Mouse (Mus musculus): ENCODE results near the gene Napsa.
A peak's percentile ranks its signal among the peaks of the same experiment; 100 is the strongest.

Gene Napsa

DNA sequence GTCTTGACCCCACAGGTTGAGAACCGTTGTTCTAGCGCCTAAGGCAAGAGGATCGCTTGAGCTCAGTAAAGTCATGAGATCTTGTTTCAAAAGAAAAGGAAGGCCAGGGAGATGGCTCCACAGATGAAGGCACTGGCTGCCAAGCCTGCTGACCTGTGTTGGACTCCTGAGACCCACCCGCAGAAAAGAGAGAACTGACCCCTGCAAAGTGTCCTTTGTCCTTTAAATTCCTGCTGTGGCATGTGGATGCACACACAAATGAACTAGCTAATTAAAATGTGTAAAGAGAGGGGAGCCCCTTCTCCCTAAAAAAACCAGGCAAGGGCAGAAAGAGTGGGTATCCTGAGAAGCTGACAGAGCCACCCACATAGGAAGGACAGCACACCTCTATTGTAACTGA is 369 bp upstream of the Napsa start:
- DNase-seq (ENCODE audit: low spot score): no peak

GRCm38 (mm10) chr7:44572956-44573484 is 840 bp downstream of the Napsa start:
- DNase-seq (ENCODE audit: low spot score): no peak

DNA sequence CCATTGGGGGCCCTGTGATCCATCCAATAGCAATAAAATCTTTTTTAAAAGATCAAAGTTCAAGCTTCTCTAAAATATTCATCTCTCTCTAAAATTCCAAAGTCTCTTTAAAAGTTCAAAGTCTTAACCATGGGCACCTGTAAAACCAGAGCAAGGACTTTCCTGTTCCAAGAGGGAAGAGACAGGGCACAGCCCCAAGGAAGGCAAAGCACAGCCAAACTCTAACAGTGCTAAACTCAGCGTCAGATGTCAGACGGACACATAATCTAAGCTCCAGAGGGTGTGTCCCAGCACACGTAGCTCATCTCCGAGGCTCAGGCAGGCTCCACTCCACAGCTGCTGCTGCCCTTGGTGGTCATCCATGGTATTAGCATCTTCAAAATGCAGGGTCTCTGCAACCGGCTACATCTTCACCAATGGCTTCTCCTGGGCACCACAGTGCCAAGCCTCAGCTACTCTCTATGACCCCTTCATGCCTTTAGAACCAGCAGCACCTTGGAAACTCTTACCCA is 4.2 kb downstream of the Napsa start:
- DNase-seq (ENCODE audit: low spot score): no peak

DNA sequence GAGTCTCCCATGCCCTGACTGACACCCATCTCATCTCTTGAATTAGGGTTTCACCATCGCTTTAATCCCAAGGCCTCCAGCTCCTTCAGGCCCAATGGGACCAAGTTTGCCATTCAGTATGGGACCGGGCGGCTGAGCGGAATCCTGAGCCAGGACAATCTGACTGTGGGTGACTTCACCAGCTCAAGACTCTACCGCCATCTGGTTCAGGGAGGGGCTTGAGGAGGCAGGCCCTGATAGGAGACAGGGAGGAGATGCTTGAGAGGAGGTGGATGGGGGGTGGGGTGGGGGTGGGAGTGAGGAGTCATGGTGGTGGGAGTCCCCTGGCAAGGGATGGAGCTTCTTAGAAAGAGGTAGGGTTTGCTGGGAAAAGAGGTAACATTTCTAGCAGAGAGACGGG is 9.5 kb downstream of the Napsa start:
- DNase-seq (ENCODE audit: low spot score): no peak

- DNase-seq (ENCODE audit: low spot score): no peak
These were observed 10.5 kb downstream of the Napsa start for GRCm38 (mm10) chr7:44582709-44583108.

- no peak for DNase-seq (ENCODE audit: low spot score)
These were observed 11.0 kb downstream of the Napsa start for GRCm38 (mm10) chr7:44583146-44583545.

DNA sequence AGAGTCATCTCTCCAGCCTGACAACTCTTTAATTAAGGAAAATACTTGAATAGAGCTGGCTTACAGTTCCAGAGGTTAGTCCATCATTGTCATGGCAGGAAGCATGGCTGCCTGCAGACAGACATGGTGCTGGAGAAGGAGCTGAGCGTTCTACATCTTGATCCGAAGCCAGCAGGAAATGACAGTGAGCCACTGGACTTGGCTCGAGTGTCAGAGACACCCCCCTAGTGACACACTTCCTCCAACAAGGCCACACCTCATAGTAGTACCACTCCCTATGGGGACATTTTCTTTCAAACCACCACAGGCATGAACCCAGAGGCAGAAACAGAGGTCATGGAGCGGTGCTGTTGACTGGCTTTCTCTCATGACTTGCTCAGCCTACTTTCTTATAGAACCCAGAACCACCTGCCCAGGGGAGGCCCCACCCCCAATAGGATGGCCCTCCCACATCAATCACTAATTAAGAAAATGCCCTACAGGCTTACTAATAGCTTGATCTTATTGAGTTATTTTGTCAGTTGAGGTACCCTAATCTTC is 12.2 kb downstream of the Napsa start:
- DNase-seq (ENCODE audit: low spot score): no peak

DNA sequence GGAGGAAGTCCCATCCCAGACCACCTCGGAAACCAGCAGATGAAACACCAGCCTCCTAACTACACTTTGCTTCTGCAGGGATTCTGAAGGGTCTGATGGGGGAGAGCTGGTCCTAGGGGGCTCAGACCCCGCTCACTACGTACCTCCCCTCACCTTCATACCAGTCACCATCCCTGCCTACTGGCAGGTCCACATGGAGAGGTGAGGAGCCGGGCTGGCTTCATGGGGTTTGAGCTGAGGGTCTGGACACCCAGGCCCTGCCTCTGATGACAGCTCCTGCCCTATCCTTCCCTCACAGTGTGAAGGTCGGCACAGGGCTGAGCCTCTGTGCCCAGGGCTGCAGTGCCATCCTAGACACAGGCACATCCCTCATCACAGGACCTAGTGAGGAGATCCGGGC is 12.7 kb downstream of the Napsa start:
- no peak for DNase-seq (ENCODE audit: low spot score)

DNA sequence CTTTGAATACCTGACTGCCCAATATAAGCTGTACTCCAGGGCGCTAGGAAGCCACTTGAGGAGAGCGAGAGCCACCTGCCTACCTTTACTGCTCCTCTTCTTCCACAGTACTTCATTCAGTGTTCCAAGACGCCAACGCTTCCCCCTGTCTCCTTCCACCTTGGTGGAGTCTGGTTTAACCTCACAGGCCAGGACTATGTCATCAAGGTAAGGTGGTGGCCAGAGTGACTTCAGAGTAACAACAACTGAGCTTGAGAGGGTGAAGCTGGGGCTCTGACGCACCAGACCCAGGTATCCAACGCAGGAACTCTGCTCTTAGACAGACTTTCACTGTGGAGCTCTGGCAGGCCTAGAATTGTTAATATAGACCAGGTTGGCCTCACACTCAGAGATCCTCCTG is 13.4 kb downstream of the Napsa start:
- DNase-seq (ENCODE audit: low spot score): no peak

DNA sequence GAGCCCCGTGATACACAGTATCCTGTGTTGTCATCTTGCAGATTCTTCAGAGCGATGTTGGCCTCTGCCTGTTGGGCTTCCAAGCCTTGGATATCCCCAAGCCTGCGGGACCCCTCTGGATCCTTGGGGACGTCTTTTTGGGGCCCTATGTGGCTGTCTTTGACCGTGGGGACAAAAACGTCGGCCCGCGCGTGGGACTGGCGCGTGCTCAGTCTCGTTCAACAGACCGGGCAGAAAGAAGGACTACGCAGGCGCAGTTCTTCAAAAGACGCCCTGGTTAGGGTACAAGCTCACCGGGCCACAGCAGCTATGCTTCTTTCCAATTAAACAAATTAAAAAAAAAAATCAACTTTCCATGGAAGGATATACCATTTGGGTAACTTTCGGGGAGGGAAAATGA is 14.3 kb downstream of the Napsa start:
- DNase-seq (ENCODE audit: low spot score): no peak

GRCm38 (mm10) chr7:44586930-44587329 is 14.8 kb downstream of the Napsa start:
- DNase-seq (ENCODE audit: low spot score): peak; percentile 68

DNA sequence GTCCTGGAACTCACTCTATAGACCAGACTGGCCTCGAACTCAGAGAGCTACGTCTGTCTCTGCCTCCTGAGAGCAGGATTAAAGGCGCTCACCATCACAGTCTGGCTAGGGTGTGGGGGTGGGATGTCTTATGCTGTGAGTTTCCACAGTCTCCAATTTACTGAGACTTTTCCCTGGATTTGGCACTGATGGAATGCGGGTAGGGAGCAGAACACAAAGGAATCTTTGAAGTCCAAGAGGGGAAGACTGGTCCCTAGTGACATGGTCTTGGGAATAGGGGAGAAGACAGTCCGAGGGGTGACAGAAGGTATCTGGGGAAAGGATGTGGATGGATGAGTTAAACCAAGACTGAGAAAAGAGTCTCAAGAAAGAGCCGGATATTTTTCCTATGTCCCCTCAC is 15.5 kb downstream of the Napsa start:
- DNase-seq (ENCODE audit: low spot score): no peak

DNA sequence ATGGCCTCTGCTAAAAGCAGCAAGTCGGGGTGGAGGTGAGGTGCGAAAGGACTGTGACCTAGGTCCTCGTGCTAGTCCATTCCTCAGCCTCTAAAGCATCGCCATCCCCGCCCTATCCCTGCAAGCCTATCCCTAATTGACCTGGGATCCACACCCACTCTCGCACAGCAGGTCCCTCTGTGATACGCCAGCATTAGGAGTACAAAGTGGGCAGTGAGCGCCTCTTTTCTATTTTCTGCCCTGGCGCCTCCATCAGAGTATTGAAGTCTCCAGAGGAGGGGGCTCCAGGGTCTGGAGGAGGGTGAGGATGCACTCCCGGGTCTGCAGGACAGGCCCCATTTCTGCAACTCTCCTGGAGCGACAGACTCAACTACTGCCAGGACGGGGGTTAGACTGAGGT is 16.2 kb downstream of the Napsa start:
- no peak for DNase-seq (ENCODE audit: low spot score)

DNA sequence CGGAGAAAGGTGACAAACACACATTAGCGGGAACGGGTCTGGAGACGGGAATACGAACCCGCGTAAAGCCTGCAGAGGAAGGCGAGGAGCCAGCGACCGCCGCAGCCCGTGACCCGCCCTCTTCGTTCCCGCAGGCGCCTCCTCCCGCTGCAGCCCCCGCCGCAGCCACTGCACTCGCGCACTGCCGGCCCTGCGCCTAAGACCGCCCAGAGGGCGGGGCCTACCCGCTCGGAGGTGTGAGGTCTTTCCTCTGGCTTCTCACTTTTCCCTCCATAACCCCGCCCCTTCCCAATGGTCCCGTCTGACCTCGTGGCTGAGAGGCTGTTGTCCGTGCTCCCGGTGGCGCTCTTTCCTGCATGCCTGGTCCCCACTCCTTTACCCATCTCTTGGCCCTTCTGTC is 17.0 kb downstream of the Napsa start:
- DNase-seq (ENCODE audit: low spot score): peak; percentile 66

DNA sequence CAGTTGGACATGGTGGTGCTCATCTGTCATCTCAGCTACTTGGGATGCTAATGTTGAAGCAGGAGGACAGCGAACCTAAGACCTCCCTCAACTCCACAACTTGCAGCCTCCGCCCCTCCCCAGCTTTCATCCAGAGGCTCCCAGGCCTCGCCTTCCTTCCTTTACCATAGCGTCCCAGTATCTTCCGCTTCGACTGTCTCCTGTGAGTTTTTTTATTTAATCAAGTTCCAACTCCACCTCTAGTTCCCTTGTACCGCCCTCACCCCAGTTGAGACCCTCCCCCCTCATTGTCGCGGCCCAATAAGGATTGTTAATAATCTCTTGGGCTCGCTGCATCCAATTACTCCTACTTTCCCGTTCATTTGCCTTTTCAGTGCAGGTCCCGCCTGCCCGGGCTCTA is 17.8 kb downstream of the Napsa start:
- DNase-seq (ENCODE audit: low spot score): no peak

DNA sequence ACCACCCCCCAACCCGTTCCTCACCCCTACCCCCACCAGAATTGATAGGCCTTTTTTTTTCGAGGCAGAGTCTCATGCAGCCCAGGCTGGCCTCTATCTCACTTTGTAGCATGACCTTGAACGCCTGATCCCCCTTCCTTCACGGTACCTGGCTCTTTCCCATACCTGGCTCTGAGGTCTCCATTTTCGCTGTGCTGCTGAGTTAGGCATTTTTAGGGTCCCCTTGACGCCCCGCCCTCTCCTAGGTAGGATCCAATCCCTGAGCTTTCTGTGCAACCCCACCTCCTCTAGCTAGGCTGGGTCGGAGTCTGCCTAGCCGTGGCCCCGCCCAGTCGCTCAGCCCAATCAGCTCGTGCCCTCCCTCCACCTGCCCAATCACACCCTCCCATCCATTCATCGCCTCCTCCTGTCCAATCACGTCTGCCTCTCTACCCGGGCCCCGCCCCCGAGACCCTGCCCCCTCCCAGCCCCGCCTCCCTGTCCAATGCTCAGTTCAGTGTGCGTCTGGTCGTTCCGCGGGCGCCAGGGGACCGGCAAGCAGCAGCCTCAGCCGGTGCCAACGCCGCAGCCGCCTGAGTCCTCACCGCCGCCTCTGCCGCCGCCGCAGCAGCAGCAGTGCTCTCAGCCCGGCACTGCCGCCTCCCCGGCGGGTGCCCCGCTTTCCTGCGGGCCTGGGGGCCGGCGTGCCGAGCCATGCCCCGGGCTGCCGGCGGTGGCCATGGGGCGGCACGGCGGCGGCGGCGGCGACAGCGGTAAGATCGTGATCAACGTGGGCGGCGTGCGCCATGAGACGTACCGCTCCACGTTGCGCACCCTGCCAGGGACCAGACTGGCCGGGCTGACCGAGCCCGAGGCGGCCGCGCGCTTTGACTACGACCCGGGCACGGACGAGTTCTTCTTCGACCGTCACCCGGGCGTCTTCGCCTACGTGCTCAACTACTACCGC is 18.5 kb downstream of the Napsa start, which contains the start of gene Kcnc3:
Gene Kcnc3 (plus strand): TSS at position 263 of the 946 bp plus-strand sequence.
- DNase-seq (ENCODE audit: low spot score): peak; percentile 91

DNA sequence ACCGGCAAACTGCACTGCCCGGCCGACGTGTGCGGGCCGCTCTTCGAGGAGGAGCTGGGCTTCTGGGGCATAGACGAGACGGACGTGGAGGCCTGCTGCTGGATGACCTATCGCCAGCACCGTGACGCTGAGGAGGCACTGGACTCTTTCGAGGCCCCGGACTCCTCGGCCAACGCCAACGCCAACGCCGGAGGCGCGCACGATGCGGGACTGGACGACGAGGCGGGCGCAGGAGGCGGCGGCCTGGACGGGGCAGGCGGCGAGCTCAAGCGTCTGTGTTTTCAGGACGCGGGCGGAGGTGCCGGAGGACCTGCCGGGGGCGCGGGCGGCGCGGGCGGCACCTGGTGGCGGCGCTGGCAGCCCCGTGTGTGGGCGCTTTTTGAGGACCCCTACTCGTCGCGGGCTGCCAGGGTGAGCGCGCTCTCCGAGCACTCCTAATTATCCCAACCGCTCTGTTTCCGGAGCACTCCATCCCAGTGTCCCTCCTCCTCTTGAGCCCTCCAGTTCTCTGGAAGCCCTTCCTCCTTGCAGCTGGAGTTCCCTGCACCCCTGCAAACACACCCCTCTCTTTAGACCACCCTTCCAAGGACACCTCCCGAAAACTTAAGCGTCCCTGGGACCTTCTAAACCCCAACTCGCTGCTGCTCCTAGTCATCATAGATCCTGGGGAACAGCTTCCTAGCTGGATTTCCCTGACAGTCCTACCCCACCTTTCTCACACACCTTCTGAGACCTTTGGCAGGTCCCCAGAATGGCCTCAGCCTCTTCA is 19.4 kb downstream of the Napsa start:
- no peak for DNase-seq (ENCODE audit: low spot score)

- no peak for DNase-seq (ENCODE audit: low spot score)
These were observed 20.9 kb downstream of the Napsa start for GRCm38 (mm10) chr7:44593051-44593450.

DNA sequence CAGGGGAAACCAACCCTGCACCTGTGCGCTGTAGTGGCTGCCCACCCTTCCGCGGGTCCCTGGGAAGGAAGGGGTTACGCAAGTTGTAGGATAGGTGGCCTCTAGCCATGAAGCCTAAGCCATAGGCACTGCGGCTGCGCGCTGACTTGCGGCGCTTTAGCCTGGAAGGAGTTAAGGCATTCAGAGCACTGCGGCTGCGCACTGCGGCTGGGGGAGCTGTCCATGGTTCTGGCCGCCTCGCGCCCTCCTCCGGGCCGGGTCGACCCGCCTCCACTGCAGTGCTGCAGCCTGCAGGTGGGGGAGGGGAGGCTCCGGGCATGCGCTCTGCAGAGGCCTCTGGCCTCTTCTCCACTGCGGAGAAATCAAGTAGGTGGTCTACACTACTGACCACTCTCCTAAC is 21.6 kb downstream of the Napsa start:
- DNase-seq (ENCODE audit: low spot score): peak; percentile 78

DNA sequence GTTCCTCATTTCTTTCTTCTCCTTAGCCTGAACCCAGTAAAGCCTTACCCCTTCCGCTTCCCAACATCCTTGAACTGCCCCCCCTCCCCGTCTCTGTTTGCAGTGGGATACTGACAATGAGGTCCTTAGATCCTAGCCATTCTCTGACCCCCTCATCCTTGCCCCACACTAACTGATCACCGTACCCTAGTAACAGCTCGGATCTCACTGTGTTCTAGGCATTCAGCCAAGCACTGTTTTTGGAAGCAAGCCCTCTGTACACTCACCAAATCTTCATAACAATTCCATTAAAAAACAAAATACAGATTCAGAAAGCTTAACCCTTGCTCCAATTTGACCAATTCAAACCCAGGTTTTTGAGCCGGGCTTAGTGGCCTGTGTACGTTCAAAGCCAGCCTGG is 22.1 kb downstream of the Napsa start:
- DNase-seq (ENCODE audit: low spot score): no peak

GRCm38 (mm10) chr7:44595131-44595561 is 23.0 kb downstream of the Napsa start:
- DNase-seq (ENCODE audit: low spot score): no peak

- DNase-seq (ENCODE audit: low spot score): no peak
These were observed 23.9 kb downstream of the Napsa start for GRCm38 (mm10) chr7:44596051-44596450.
